Mouse (Mus musculus) kidney, postnatal 36 days (tissue): Measurements from ENCODE around the gene Rtkn2.
A peak's percentile ranks its signal among the peaks of the same experiment; 100 is the strongest.
"Not testable (repeated sequence)": the region's sequence is repeated elsewhere in the genome, so short reads cannot be mapped to it uniquely, and the experiment has no call there.

ENCODE experiments used
- DNase-seq, 2 experiments: peaks; one replicate each; pipeline ENCODE4 v3.0.0; 2021 to 2022; ENCODE audit warnings: mixed read lengths in 2 of 2

The Rtkn2 gene

DNA sequence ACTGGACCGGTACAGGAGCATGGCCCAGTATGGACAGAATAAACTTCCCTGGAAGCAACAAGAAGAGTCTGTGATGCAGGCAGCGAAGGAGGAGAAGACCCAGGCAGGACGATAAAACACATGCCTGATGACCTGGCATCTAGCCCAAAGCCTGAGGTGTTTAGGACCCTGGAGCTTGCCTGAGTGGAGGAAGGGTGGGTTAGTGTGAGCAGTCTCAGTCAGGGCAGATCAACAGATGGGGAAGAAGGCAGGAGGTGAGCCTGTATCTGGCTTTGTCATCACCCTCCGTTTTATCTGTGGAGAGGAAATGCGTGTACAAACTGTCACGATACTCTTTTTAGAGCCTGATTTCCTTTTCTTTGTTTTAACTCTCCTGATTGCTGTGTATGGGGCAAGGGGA lies 102.3 kb downstream of the Rtkn2 start:
- no peak for DNase-seq

DNA sequence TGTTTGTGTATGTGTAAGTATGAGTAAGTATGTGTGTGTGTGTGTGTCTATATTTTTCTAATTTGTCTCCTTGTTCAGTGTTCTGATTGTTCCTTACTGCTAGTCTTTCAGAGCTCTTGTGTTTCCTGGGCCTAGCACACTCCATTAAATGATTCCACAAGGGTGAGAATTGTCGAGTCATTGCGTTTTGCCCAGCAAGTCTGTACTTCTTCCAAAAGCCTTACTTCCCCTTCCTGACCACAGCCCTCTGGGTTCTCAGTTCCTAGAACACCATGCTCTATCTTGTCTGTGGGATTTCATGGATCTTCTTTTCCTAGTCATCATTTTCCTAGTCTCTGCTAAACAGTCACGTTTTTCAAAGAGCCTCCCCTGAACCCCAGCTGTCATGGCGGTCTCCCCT lies 106.2 kb downstream of the Rtkn2 start:
- no peak for DNase-seq

DNA sequence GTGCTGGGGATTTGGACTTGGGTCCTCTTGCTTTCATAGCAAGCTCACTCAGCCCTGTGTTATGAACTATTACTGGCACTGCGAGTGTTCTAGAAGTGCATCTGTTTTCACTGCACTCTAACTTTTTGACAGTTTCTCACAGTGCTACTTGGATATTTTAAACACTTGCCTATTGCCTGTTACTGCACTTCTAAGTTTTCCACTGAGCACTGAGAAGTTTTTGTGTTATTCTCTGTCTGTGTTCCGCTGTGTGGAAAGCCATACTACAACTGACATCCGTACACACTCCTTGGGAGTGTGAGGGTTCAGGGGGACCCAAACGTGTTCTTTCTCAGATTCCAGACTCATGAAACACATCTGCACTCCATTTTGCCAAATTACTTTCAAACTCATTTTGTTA lies 107.6 kb downstream of the Rtkn2 start:
- no peak for DNase-seq

DNA sequence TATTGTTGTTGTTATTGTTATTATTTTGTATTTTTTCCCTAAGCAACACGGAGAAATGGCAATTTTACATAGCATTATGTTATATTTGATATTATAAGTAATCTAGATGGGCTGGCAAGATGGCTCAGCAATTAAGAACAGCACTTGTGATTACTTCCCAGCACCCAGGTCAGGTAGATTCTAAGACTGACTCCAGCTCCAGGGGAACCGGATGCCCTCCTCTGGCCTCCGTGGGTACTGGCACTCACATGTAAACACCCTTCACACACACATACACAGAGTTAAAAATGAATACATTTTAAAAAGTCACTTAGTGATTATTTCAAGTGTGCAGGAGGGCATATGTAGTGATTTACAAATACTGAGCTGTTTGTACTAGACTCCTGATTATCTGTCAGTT lies 108.4 kb downstream of the Rtkn2 start:
- DNase-seq = no peak

DNA sequence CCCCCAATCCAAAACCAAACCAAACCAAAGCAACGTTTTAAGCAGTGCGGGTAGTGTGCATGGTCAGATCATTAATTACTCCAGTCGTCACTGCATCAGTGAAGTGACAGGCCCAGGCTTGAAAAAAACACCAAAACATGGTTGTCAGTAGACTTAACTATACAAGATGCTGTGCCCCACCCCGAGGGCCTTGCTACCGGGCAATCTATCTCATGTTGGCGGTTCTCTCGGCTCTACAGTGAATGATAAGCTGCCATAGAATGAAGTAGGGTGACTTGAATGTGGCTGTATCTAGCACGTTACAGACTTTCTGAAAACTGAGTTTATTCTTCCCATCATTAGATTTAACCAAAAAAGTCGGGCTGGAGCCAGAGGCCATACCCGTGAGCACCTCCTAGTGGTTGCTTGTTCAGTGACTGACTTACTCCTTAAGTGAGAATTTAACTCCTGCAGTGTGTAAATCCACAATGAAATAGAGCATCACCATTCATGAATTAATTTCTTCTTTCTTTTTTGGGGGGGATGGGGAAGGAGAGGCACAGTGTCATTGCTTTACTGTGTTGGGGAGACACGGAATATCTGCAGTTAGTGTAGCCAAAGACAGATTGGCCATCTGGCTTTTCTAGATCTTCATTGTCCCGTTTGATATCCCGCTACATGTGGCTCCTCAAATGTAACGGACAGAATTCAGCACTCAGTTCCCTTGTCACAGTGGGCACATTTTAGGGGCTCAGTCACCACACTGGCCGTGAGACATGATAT lies 110.2 kb downstream of the Rtkn2 start:
- DNase-seq = peak in 1 of 2 experiments; percentile 46

DNA sequence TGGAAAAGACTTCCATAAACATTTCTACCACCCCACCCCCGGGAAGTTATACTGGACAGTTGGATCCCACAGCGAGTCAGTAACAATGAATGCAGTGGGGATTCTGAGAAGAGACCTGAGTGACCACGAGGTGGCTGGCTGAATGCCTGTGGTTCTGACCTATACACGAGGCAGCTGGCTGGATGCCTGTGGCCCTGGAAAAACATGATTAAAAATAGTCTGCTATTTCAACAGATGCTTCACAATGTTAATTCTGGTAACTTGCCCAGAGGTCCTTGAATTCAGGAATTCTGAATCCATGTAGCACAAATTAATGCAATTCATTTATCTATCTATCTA lies 110.8 kb downstream of the Rtkn2 start:
- DNase-seq = peak; percentile 74 to 83

DNA sequence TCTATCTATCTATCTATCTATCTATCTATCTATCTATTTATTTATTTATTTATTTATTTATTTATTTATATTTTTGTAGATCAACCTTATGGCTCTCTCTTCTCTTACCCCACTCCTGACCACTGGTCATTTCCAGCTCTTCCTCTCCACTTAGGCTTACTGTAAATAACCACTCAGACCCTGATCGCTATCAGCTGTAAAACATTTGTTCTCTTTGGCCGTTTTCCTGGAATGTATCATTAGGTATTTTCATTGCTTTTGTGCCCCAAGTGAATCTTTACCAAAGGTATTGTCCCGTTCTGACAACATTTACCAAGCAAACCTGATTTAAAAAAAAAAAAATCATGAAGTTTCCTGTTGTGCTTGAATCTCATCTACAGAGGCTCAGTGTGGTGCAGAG lies 111.2 kb downstream of the Rtkn2 start:
- no peak for DNase-seq

DNA sequence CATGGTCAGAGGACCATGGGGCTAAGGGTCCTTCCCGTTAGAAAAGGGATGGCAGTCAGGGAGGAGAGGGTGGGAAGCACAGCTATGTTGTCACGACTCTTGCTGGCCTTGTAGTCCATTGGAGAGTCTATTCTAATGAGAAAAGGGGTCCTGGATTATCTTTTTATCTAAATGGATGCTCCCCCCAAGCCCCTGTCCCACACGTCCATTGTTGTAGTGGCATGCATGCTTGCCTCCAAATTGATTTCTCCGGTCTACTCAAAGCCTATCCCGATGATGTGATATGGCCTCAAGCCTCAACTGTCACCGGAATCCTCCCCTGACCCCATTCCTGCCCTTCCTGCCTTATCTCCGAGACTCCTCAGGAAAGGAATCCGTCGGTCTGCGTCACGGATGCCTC lies 111.6 kb downstream of the Rtkn2 start:
- DNase-seq = no peak

DNA sequence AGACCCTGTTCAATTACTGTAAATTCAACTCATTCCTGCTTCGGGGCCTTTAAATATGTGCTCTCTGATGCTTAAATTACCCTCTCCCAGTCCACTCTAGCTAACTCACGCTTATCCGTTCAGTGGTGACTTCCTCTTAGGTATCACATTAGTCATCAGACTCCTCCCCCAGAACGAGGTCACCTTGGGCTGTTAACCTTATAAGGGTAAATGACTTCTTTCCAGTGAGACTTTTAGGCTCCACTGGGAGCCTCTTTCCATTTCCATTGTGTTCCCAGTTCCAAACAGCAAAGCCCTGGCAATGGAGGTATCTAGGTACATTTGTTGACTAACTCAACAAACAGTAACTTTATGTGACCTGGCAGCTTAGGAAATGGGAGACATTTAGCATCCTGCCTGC lies 112.5 kb downstream of the Rtkn2 start:
- no peak for DNase-seq

DNA sequence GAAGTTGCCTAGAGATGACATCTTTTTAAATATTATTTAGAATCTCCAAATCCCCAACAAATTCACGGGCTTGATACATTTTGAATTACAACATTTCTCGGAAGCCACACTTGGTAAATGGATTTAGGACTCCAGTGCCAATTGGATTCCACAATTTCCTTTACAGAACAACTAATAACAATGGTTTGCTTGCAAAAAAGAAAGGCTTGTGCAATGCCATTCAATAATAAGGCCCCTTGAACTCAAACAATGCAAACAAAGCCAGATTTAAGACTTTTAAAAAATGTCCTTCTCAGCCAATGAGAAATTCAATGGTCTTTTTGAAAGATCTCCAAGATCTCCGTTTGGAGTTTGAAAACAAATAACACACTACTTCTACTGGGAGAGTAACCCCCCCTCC lies 114.1 kb downstream of the Rtkn2 start:
- no peak for DNase-seq

DNA sequence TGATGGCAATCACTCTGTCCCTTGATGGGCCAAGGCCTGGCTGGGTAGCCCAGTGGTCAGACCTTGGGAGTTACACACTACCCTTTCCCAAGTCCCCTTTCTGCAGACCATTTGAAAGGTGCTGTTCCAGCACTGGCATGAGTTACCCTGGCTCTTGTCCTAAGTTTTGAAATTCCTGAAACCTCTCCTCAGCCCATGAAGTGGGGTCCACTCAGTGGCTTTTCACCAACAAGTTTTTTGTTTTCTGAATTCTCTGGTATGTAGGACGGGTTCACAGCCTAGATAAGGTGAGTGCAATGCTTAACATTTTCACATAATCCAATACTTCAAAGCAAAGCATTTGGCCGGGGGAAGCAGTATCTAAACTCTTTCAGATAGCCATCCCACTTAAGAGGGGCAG lies 115.8 kb downstream of the Rtkn2 start:
- DNase-seq = no peak

DNA sequence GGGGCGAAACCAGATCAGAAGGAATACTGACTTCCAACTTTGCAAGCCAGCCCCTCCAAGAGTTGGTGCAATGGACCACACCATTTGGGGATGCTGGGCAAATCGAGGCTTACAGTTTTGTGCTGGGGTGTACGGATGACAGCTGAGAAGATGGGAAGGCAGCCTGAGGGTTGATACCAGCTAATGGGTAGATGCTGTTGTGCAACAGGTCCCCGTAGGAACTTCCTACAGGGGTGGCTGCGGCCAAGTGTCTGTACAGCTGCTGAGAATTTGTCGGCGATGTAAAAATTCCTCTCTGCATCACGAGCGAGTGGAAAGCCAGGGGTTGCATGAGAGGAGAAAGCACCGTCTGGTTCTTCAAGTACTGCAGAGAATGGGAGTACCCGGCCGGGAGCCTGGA lies 117.0 kb downstream of the Rtkn2 start:
- no peak for DNase-seq

DNA sequence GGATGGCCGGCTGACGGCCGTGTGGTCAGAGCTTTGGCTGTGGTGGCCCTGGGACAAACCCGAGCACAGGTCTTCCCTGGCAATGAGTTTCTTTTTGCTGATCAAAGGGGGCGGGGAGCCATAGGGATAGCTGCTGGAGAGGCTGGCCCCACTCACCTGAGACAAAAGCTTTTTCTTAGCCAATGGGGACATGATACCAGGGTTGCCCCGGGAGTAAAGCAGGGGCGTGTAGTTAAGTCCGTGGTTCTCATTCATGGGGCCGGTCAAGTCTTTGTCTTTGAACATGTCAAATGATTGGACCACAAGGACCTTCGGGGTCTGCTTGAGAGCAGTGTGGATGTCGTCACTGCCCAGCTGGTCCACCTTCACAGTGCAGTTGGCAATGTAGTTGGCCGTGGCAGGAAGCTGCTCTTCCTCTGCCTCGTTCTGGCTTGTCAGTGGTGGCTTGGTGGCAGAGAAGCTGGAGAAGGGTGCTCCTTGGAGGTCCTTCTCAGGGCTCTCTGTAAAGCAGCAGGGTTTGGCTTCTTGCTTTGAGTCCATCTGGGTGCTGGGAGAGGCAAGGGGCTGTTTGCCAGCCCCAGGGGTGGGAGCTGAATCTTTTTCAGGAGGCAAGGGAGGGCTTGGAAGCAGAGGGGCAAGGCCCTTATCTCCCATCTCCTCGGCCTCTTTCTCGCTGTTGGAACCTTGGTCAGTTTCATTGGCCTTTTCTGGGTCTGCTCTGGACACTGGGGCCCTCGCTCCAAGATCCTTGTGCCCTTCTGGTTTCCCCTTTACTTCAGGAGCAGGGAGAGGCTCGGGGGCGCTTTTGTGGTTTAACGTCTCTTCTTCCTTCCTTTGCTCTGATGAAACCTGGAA lies 118.7 kb downstream of the Rtkn2 start:
- DNase-seq = no peak

DNA sequence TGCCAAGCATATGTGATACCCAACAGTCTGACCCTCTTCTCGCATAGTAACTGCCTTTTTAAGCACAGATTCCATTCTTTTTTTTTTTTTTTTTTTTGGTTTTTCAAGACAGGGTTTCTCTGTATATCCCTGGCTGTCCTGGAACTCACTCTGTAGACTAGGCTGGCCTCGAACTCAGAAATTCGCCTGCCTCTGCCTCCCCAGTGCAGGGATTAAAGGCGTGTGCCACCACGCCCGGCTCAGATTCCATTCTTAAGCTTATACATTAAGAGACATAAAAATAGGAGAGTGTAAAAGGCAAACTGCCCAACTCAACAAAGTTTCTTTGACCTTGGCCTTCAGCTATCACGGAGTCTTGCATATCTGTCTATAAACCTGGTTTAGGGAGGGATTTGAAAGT lies 120.4 kb downstream of the Rtkn2 start:
- DNase-seq = not testable (repeated sequence)

DNA sequence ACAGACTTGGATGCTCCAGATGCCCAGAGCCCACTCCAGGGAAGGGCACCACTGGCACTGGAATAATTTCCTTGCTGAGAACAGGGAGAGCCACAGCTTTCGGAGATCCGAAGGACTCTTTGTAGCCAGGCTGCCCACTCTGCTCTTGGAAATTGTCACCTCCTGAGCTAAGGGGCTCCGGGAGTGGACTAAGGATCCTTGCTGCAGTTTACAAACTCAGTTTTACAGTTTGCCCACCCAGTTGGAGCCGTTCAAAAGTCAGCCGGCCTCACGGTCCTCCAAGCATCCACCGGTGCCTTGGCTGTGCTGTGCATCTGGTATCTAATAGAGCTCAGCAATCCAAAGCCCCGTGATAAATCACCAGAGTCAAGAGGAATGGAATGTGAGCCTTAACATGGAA lies 121.1 kb downstream of the Rtkn2 start:
- DNase-seq = peak in 1 of 2 experiments; percentile 17

DNA sequence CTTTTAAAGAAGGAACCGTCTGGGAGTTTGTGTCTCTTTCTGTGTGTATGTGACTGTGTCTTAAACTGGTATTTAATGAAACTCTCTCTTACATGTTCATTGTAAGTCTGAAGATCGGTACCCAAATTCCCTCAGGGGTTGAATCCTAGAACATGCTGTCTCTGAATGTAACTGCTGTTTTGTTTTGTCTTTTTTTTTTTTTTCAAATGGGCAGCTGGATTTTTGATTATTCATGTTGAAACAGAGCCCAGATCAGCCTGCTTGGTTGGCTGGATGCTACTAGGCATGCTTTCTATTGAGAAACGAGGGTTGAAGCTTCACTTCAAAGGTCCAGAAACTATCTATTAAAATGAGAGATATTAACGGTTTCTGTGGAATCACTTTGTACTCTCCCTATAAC lies 121.9 kb downstream of the Rtkn2 start:
- DNase-seq = no peak

DNA sequence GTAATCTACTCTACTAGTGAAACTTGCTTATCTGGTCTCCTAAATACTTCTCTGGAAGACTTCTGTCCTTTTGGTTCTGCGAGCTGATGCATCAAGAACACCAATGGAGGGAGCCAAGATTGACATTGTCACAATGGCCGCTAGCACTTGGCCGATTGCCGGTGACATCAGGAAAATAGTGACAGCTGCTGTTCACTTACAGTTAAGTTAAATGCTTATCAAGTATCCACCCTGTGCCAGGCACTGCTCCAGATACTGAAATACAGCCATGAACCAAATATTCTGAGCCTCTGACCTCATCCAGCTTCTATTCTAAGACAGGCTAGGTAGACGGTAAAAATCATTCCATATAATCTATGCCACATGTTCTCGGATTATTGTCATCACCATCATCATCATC lies 123.2 kb downstream of the Rtkn2 start:
- DNase-seq = no peak

DNA sequence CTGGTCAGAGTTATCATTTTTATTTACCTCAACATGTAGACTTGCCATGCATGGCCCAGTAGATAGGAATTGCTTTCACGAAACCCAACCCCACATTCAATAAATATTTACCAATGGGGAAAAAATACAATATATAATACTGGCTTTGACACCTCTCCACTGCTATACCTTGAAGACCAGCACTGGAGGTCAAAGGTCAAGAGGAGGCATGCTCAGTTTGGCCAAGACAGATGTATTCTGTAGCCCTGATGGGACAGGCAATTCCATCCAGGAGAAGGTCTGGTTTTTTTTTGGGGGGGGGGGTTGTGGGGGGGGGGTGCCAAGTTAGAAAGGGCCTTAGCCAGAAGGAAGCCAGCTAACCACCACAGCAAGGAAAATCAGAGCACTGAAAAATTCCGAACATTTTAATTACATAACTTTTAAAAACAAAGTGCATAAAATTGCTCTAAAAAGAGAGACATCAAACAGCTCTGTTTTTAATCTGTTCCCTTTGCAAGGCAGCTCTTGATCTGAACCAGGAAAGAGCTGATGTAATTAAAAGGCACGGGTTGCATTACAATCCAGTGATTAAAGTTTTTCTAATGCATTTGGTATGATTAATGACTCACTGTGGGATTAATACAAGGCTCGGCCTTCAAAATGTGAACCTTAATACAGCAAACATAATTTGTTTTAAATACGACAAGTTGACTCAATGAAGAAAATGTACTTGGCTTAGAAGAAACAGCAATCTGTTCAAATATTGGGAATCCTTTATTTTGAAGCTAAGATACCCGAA lies 123.9 kb downstream of the Rtkn2 start:
- no peak for DNase-seq

DNA sequence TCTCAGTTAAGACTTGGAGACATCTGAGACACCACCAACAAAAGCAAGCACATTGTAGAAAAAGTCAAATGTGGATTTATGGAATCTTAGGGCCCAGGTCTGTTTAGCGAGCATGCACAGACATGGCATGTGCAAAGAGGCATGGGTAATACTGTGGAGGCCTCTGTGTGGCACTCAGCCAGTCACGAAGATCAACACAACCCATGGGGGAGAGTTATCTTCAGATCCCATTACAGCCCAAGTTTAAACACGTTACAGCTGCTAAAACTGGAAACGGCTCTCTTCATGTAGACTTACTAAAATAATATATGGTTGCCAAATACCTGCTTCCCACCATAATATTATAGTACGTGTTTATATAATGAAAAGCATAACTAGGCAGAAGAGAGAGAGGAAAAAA lies 124.6 kb downstream of the Rtkn2 start:
- no peak for DNase-seq

DNA sequence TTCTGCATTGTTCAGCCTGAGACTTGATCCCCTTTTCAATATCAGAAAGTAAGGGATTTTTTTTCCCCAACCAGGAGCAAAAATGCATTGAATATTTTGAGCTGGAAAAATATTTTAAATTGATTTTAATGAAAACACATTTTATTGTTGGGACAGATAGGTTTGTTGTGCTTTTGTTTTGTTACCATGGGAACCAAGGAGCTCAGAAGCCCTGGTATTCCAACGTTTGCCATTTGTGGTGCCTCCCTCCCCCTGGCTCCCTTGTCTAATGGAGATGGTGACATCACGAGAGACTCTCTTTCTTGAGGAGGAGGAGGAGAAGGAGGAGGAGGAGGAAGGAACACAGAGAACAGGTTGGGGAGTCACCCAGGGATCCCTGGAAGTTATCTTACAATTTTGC lies 125.1 kb downstream of the Rtkn2 start:
- DNase-seq = no peak

DNA sequence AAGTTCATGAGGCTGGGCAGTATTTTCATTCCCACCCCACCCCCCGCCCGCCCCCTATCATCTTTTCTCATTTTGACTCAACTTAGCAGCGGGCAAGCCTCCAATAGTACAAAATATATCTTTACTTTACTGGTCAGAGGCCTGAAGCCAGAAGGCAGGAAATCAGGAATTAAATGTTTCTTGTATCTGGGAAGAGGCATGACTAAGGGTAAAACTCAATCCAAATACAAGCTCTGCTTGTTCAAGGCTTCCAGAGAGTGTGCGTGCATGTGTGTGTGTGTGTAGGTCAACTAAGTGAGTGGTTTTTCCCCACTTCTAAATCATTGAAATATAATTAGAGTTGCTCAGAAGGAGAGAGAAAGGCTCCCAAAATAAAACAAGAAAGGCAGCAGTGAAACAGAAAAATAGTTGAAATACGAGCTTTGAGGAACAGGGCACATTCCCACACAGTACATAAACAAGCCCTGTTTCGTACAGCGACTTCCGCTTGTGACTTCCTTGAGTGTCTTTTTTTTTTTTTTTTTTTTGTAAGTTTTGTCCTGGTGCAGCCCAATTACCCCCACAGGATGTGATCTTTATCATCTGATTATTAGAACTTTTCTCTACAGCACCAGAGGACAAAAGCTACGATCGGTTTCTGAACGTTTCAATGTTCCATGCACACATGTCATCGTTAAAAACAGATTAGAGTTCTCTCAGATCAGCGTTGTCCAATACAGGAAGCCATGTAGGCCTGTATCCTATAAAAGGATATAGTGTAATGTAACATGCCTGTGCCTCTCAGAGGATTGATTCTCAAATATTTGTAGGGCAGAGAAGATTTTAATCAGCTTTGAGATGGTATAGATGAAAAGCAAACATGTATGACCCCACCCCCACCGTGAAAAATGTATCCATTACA lies 125.8 kb downstream of the Rtkn2 start:
- DNase-seq = peak; percentile 24 to 51

DNA sequence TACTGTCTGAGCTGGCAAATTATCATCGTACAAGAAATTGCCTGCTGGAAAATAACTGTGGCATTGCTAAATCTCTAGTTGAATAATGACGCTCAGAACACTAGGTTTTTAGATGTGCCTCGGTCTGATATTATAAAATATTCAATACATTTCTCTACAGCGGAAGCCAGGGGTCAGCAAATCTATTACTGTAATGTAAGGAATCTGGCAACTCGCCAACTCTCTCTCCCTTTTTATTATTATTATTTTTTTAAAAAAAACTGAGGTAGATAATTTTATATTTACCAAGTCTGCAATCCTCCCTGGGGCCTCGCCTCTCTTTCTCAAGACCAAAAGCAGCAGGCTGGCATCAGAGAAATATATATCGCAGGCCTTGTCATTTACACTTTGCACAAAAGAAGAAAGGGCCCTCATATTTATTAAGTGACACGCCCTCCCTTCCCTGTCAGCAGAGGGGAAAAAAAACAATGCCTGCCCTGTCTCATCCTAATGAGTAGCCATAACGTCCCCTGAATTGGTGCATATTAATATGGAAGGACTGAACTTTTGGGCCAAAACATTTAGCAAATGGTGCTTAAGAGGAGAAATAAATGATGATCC lies 127.1 kb downstream of the Rtkn2 start:
- no peak for DNase-seq
